Mouse (Mus musculus) bone marrow macrophage, adult 2 months (primary cell): ENCODE data around the gene Gucy2c.

ENCODE experiments used
- CTCF ChIP-seq: IDR thresholded peaks from 2 replicates; pipeline ENCODE4 v1.5.1; 2012; ENCODE audit warnings: low read depth, mild to moderate bottlenecking, low read length, moderate library complexity
- POLR2A ChIP-seq: IDR thresholded peaks from 2 replicates; pipeline ENCODE4 v1.6.1; 2012; ENCODE audit warnings: mild to moderate bottlenecking, low read depth, low read length, borderline replicate concordance

DNA sequence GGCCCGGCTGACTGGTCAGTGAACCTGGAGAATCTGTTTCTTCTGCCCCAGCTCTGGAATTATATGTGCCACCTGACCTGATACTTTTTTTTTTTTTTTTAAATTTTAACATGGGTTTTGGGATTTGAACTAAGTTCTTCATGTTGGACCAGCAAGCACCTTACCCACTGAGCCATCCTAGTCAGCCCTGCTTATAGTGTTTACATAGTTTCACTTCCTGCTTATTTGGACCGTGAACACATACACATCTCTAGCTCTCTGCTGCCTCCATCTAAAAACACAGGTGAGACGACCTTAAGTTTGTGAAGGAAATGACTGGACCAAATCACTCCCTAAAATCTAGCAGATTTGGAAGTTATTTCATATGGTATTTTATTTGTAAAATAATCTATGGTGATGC lies 58.4 kb downstream of the Gucy2c start:
- no peak for TF ChIP-seq CTCF
- TF ChIP-seq POLR2A = no peak
